Mouse (Mus musculus) hindbrain, postnatal 0 days (tissue): ENCODE measurements at regions not wholly inside any gene's neighbourhood (a gene's known extent, or its start where the extent isn't known, plus 50 kb on each side); places are given as distances from the start of the nearest gene placed in this dataset.

Experiments
- ATAC-seq: fragments of 200-750 bp; cut with Nextera tagmentation; 2 replicates; pipeline ENCODE4 v1.8.0; 2017; ENCODE audit warnings: mild to moderate bottlenecking, moderate TSS enrichment, moderate library complexity
- DNase-seq: peaks from one replicate; pipeline ENCODE4 v3.0.0-alpha.2; 2015; ENCODE audit warnings: low spot score
- H3K27ac ChIP-seq: fragments of 300-500 bp; sonication (generic); 2 replicates; pipeline ENCODE4 v1.5.1; 2014; ENCODE audit warnings: mild to moderate bottlenecking
- H3K27me3 ChIP-seq: fragments of 300-500 bp; sonication (generic); 2 replicates; pipeline ENCODE4 v1.6.1; 2014; ENCODE audit warnings: low read length, mixed read lengths; ENCODE audit not compliant: insufficient read depth
- H3K36me3 ChIP-seq: fragments of 300-500 bp; sonication (generic); 2 replicates; pipeline ENCODE4 v1.6.1; 2014; ENCODE audit warnings: low read length, mixed read lengths; ENCODE audit not compliant: insufficient read depth
- H3K4me1 ChIP-seq: fragments of 300-500 bp; sonication (generic); 2 replicates; pipeline ENCODE4 v1.6.1; 2014; ENCODE audit warnings: antibody characterized with exemption, low read length, mixed read lengths; ENCODE audit not compliant: insufficient read depth
- H3K4me2 ChIP-seq: fragments of 300-500 bp; sonication (generic); 2 replicates; pipeline ENCODE4 v1.6.1; 2014; ENCODE audit warnings: low read depth, mild to moderate bottlenecking, low read length, moderate library complexity, mixed read lengths
- H3K4me3 ChIP-seq: fragments of 300-500 bp; sonication (generic); 2 replicates; pipeline ENCODE4 v1.5.1; 2014; ENCODE audit warnings: low read length
- H3K9ac ChIP-seq: fragments of 300-500 bp; sonication (generic); replicated peaks from 2 replicates; pipeline ENCODE4 v1.6.1; 2014; ENCODE audit warnings: mild to moderate bottlenecking, low read length, moderate library complexity, mixed read lengths
- H3K9me3 ChIP-seq: fragments of 300-500 bp; sonication (generic); 2 replicates; pipeline ENCODE4 v1.6.1; 2016; ENCODE audit warnings: low read length, mixed read lengths
- CTCF ChIP-seq: IDR thresholded peaks from 2 replicates; pipeline ENCODE4 v1.5.1; 2016; ENCODE audit warnings: antibody characterized with exemption, control low read depth, low read depth
- WGBS: fragments of 180-500 bp; shearing (Covaris S2); extraction: QIAGEN DNeasy Blood & Tissue Kit; methylation state at CpG from one replicate; pipeline ENCODE4 v1.1.7; 2014; 5-methylcytosine and 5-hydroxymethylcytosine counted together

- Histone ChIP-seq H3K9me3 (no peaks in the 10 kb centered on the region), H3K9ac (no peak overlapping the region), H3K36me3 (no peaks in the 10 kb centered on the region), H3K4me3 (no peak overlapping the region), H3K27ac (no peak overlapping the region), H3K27me3 (no peaks in the 10 kb centered on the region), H3K4me1 (no peaks in the 10 kb centered on the region), H3K4me2 (no peak overlapping the region)
- TF ChIP-seq CTCF: no peak
- DNase-seq (no peak), ATAC-seq (no peak)
- WGBS: 52% methylated on average over 16 of the region's 16 CpGs
These were observed 96.5 kb downstream of the Ddx11 start for GRCm38 (mm10) chr17:66219669-66220435.

DNA sequence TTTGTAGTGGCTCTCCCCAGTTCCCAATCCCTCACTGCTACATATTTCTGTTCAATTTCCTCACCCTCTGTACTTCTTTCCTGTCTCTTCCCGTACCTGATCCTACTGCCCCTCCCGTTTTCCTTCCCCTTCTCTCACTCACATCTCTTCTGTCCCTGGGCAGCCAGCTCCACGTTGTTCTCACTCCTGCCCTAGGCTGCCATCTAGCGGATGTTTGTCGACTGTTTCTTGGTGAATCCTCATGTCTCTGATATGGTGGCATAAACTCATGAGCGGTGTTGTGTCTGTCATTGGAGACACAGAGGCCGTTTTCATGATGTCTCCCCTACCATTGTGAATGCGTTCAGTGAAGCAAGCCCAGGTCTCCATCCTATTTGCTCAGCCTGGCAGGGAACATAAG, 97.9 kb downstream of the Ddx11 start:
- H3K9ac ChIP-seq: no peak overlapping the region
- H3K27ac ChIP-seq: no peak overlapping the region
- DNase-seq (peak; percentile 92), ATAC-seq (peak; percentile 76)
- no peaks in the 10 kb centered on the region for H3K36me3 ChIP-seq
- WGBS: 5% methylated on average over 8 of the region's 8 CpGs
- H3K4me2 ChIP-seq: no peak overlapping the region
- H3K4me1 ChIP-seq: no peaks in the 10 kb centered on the region
- H3K9me3 ChIP-seq: no peaks in the 10 kb centered on the region
- H3K27me3 ChIP-seq: no peaks in the 10 kb centered on the region
- no peak overlapping the region for H3K4me3 ChIP-seq
- peak; percentile 94 for TF ChIP-seq CTCF

DNA sequence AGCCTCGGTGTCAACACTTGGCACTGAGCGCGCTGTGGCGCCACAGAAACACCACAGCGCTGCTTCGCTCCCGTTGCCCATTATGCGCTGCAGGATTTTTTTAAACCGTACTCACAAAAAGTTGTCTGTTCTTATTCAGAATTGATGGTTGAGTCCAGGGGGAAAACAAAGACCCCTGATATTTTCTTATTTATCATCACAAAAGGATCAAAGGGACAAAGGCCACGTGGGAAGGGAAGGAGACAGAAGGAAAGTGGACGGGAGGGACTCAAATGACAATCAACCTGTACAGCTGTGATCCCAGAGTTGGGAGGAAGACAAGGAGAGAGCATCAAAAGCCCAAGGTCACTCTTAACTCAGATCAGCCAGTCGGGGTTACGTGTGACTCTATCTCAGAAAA, 100.4 kb downstream of the Ddx11 start:
- H3K27me3 ChIP-seq: no peaks in the 10 kb centered on the region
- 60% methylated on average over 13 of the region's 13 CpGs for WGBS
- no peaks in the 10 kb centered on the region for H3K36me3 ChIP-seq
- ATAC-seq: no peak
- no peak overlapping the region for H3K4me2 ChIP-seq
- no peak for TF ChIP-seq CTCF
- no peak for DNase-seq
- H3K27ac ChIP-seq: no peak overlapping the region
- H3K4me1 ChIP-seq: no peaks in the 10 kb centered on the region
- no peaks in the 10 kb centered on the region for H3K9me3 ChIP-seq
- H3K9ac ChIP-seq: no peak overlapping the region
- no peak overlapping the region for H3K4me3 ChIP-seq

DNA sequence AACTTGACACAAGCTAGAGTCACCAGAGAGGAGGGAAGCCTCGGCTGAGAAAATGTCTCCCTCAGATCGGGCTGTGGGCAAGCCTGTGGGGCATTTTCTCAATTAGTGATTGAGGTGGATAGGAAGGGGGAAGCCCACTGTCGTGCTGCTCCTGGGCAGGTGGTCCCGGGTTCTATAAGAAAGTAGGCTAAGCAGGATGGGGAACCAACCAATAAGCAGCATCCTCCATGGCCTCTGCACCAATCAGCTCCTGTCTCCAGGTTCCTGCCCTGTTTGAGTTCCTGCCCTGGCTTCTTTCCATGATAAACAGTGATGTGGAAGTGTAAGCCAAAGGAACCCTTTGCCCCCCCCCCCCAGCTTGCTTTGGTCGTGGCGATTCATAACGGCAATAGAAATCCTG, 100.9 kb downstream of the Ddx11 start:
- peak; percentile 67 for DNase-seq
- Histone ChIP-seq H3K27ac (no peak overlapping the region), H3K9ac (no peak overlapping the region), H3K4me1 (no peaks in the 10 kb centered on the region), H3K4me2 (no peak overlapping the region), H3K36me3 (no peaks in the 10 kb centered on the region), H3K4me3 (no peak overlapping the region), H3K9me3 (no peaks in the 10 kb centered on the region), H3K27me3 (no peaks in the 10 kb centered on the region)
- 45% methylated on average over 7 of the region's 7 CpGs for WGBS
- TF ChIP-seq CTCF: no peak
- peak; percentile 34; the same call in 1 of the 2 replicates for ATAC-seq

DNA sequence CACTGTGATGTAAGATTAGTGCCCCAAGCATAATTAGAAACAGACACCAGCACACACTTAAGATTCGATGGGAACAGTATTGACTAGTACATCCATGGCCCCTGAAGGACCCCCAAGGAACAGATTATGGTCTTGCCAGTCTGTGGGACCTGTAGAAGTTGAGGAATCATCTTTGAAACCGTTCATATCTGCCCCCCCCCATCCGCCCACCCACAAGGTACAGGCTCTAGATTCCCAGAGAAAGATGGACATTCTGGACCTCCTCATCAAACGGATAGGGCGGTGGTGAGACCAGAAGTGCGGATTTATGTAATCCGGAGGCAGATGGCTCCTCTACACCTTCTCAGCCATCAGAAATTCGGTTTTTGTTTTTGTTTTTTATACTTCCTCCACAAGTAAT, 109.1 kb downstream of the Ddx11 start:
- TF ChIP-seq CTCF: no peak
- Histone ChIP-seq H3K27me3 (no peaks in the 10 kb centered on the region), H3K9me3 (no peaks in the 10 kb centered on the region), H3K27ac (no peak overlapping the region), H3K36me3 (no peaks in the 10 kb centered on the region), H3K4me3 (no peak overlapping the region), H3K4me2 (0 out of 2 replicates have a peak overlapping the region, but pooled peaks have one; percentile 38), H3K4me1 (peaks cover 6% of the 10 kb centered on the region; the same call in 1 of the 2 replicates), H3K9ac (no peak overlapping the region)
- ATAC-seq (no peak), DNase-seq (no peak)
- 67% methylated on average over 8 of the region's 8 CpGs for WGBS

- Histone ChIP-seq H3K27ac (peak overlapping the region; percentile 64; the same call in 1 of the 2 replicates), H3K4me3 (no peak overlapping the region), H3K27me3 (no peaks in the 10 kb centered on the region), H3K36me3 (no peaks in the 10 kb centered on the region), H3K4me2 (peak overlapping the region; percentile 38), H3K4me1 (peaks cover 6% of the 10 kb centered on the region; the same call in 1 of the 2 replicates), H3K9me3 (no peaks in the 10 kb centered on the region), H3K9ac (no peak overlapping the region)
- peak; percentile 58 for DNase-seq
- WGBS: 42% methylated on average over 18 of the region's 18 CpGs
- no peak for TF ChIP-seq CTCF
- peak; percentile 69 for ATAC-seq
These were observed 109.6 kb downstream of the Ddx11 start for GRCm38 (mm10) chr17:66232891-66233421.

- TF ChIP-seq CTCF: peak; percentile 51
- Histone ChIP-seq H3K9ac (no peak overlapping the region), H3K27ac (peak overlapping the region; percentile 64; the same call in 1 of the 2 replicates), H3K4me2 (peak overlapping the region; percentile 38), H3K4me1 (peaks cover 6% of the 10 kb centered on the region; the same call in 1 of the 2 replicates), H3K27me3 (no peaks in the 10 kb centered on the region), H3K4me3 (no peak overlapping the region), H3K9me3 (no peaks in the 10 kb centered on the region), H3K36me3 (no peaks in the 10 kb centered on the region)
- DNase-seq: peak; percentile 57
- ATAC-seq: peak; percentile 75
- WGBS: 33% methylated on average over 12 of the region's 12 CpGs
These were observed 110.2 kb downstream of the Ddx11 start for GRCm38 (mm10) chr17:66233451-66233951.
